Mouse (Mus musculus) T-helper 17 cell (primary cell): ENCODE data around the gene 1110032A03Rik.

Experiments used
- in situ Hi-C, 2 experiments: fragments of 300-600 bp; cut with MboI, MseI; formaldehyde crosslinking; loops; 1 replicate in 1 of 2; 2 replicates in 1 of 2; pipeline ENCODE4 v1.15.1; 2025; ENCODE audit warnings: high pct_unique_total_duplicates in 2 of 2

1110032A03Rik gene

GRCm38 (mm10) chr9:50774991-50775612 lies at the start of gene 1110032A03Rik, which contains the start of gene Alg9:
TSS of gene 1110032A03Rik (minus strand) at chr9:50775520.
TSS of gene Alg9 (plus strand) at chr9:50775019.
- in situ Hi-C loops = no loop called here

GRCm38 (mm10) chr9:50823779-50824453 lies 48.6 kb upstream of the 1110032A03Rik start:
- in situ Hi-C loops = no loop called here

- in situ Hi-C loops = no loop called here
These were observed 46.9 kb upstream of the 1110032A03Rik start for GRCm38 (mm10) chr9:50822216-50822615.

- in situ Hi-C loops = no loop called here
These were observed 46.3 kb upstream of the 1110032A03Rik start for GRCm38 (mm10) chr9:50821651-50822050.

- in situ Hi-C loops = no loop called here
These were observed 44.4 kb upstream of the 1110032A03Rik start for GRCm38 (mm10) chr9:50819716-50820115.

- in situ Hi-C loops = no loop called here
These were observed 42.7 kb upstream of the 1110032A03Rik start for GRCm38 (mm10) chr9:50818050-50818449.

- in situ Hi-C loops = no loop called here
These were observed 41.2 kb upstream of the 1110032A03Rik start for GRCm38 (mm10) chr9:50816512-50816911.

GRCm38 (mm10) chr9:50815666-50816065 lies 40.3 kb upstream of the 1110032A03Rik start:
- in situ Hi-C loops = no loop called here

- in situ Hi-C loops = no loop called here
These were observed 38.5 kb upstream of the 1110032A03Rik start for GRCm38 (mm10) chr9:50813796-50814195.

GRCm38 (mm10) chr9:50811746-50812145 lies 36.4 kb upstream of the 1110032A03Rik start:
- in situ Hi-C loops = no loop called here

GRCm38 (mm10) chr9:50811187-50811586 lies 35.9 kb upstream of the 1110032A03Rik start:
- in situ Hi-C loops = no loop called here

- in situ Hi-C loops = loop anchor here in 1 of 2 experiments (10.0 kb wide), 1 partner anchor 346 kb away; no protein-coding TSS in a partner anchor
These were observed 33.8 kb upstream of the 1110032A03Rik start for GRCm38 (mm10) chr9:50809146-50809545.

GRCm38 (mm10) chr9:50808471-50808870 lies 33.2 kb upstream of the 1110032A03Rik start:
- in situ Hi-C loops = loop anchor here in 1 of 2 experiments (10.0 kb wide), 1 partner anchor 346 kb away; no protein-coding TSS in a partner anchor

- in situ Hi-C loops = loop anchor here in 1 of 2 experiments (10.0 kb wide), 1 partner anchor 352 kb away; no protein-coding TSS in a partner anchor
These were observed 27.8 kb upstream of the 1110032A03Rik start for GRCm38 (mm10) chr9:50803055-50803671.

GRCm38 (mm10) chr9:50800985-50801384 lies 25.7 kb upstream of the 1110032A03Rik start:
- in situ Hi-C loops = loop anchor here in 1 of 2 experiments (10.0 kb wide), 1 partner anchor 354 kb away; no protein-coding TSS in a partner anchor

GRCm38 (mm10) chr9:50798368-50798767 lies 23.0 kb upstream of the 1110032A03Rik start:
- in situ Hi-C loops = no loop called here

- in situ Hi-C loops = no loop called here
These were observed 22.3 kb upstream of the 1110032A03Rik start for GRCm38 (mm10) chr9:50797641-50798040.

- in situ Hi-C loops = no loop called here
These were observed 21.5 kb upstream of the 1110032A03Rik start for GRCm38 (mm10) chr9:50796776-50797175.

GRCm38 (mm10) chr9:50795266-50795665 lies 19.9 kb upstream of the 1110032A03Rik start:
- in situ Hi-C loops = no loop called here

- in situ Hi-C loops = loop anchor here in 1 of 2 experiments (10.0 kb wide), 1 partner anchor 1267 kb away; no protein-coding TSS in a partner anchor
These were observed 6.8 kb upstream of the 1110032A03Rik start for GRCm38 (mm10) chr9:50782155-50782554.

GRCm38 (mm10) chr9:50776162-50776760 lies 941 bp upstream of the 1110032A03Rik start:
- in situ Hi-C loops = no loop called here

GRCm38 (mm10) chr9:50775662-50776126 lies 374 bp upstream of the 1110032A03Rik start:
- in situ Hi-C loops = no loop called here
